Mouse (Mus musculus): Measurements from ENCODE around the gene Nppa.
"Not testable (repeated sequence)": the region's sequence is repeated elsewhere in the genome, so short reads cannot be mapped to it uniquely, and the experiment has no call there.

The Nppa gene

GRCm38 (mm10) chr4:148011332-148011731, 10.8 kb downstream of the Nppa start:
- DNase-seq (ENCODE audit: low spot score): no peak

- DNase-seq (ENCODE audit: low spot score): no peak
These were observed 11.7 kb downstream of the Nppa start for GRCm38 (mm10) chr4:148012216-148012615.

- DNase-seq (ENCODE audit: low spot score): peak; percentile 38
These were observed 14.9 kb downstream of the Nppa start for GRCm38 (mm10) chr4:148015418-148015817.

GRCm38 (mm10) chr4:148016981-148017380, 16.5 kb downstream of the Nppa start:
- no peak for DNase-seq (ENCODE audit: low spot score)

GRCm38 (mm10) chr4:148018410-148018809, 17.9 kb downstream of the Nppa start:
- DNase-seq (ENCODE audit: low spot score): no peak

- DNase-seq (ENCODE audit: low spot score): no peak
These were observed 23.5 kb downstream of the Nppa start for GRCm38 (mm10) chr4:148024003-148024402.

- DNase-seq (ENCODE audit: low spot score): no peak
These were observed 28.8 kb downstream of the Nppa start for GRCm38 (mm10) chr4:148029297-148029696.

- DNase-seq (ENCODE audit: low spot score): no peak
These were observed 30.0 kb downstream of the Nppa start for GRCm38 (mm10) chr4:148030506-148030905.

- DNase-seq (ENCODE audit: low spot score): no peak
These were observed 33.4 kb downstream of the Nppa start for GRCm38 (mm10) chr4:148033858-148034410.

GRCm38 (mm10) chr4:148035440-148035839, 34.9 kb downstream of the Nppa start:
- DNase-seq (ENCODE audit: low spot score): no peak

GRCm38 (mm10) chr4:148038079-148038599, 37.6 kb downstream of the Nppa start:
- peak; percentile 7 for DNase-seq (ENCODE audit: low spot score)

GRCm38 (mm10) chr4:148038600-148039253, 38.2 kb downstream of the Nppa start, which contains the start of the genes Clcn6 and Mthfr:
Gene Clcn6 (minus strand): TSS chr4:148038821.
Gene Mthfr (plus strand): TSS chr4:148039077.
- DNase-seq (ENCODE audit: low spot score): peak; percentile 100

- peak; percentile 29 for DNase-seq (ENCODE audit: low spot score)
These were observed 38.9 kb downstream of the Nppa start for GRCm38 (mm10) chr4:148039254-148040028.

GRCm38 (mm10) chr4:148040029-148040830, 39.7 kb downstream of the Nppa start:
- peak; percentile 47 for DNase-seq (ENCODE audit: low spot score)

GRCm38 (mm10) chr4:148040933-148041610, 40.5 kb downstream of the Nppa start:
- DNase-seq (ENCODE audit: low spot score): peak; percentile 77

- peak; percentile 28 for DNase-seq (ENCODE audit: low spot score)
These were observed 41.2 kb downstream of the Nppa start for GRCm38 (mm10) chr4:148041611-148042191.

- not testable (repeated sequence) for DNase-seq (ENCODE audit: low spot score)
These were observed 42.8 kb downstream of the Nppa start for GRCm38 (mm10) chr4:148043327-148043726.

GRCm38 (mm10) chr4:148044113-148044512, 43.6 kb downstream of the Nppa start:
- DNase-seq (ENCODE audit: low spot score): no peak

- no peak for DNase-seq (ENCODE audit: low spot score)
These were observed 46.0 kb downstream of the Nppa start for GRCm38 (mm10) chr4:148046450-148047031.

- DNase-seq (ENCODE audit: low spot score): not testable (repeated sequence)
These were observed 49.9 kb downstream of the Nppa start for GRCm38 (mm10) chr4:148050396-148050914.
